Mouse (Mus musculus) kidney, postnatal 14 days (tissue): ENCODE data around the gene Cxcl14.

Source experiments
- DNase-seq: peaks from one replicate; pipeline ENCODE4 v3.0.0; 2022; ENCODE audit warnings: mixed read lengths

Cxcl14 gene

GRCm38 (mm10) chr13:56295943-56296658 is at the start of gene Cxcl14:
Gene Cxcl14, minus strand, starts transcription at chr13:56296551.
- peak; percentile 68 for DNase-seq

DNA sequence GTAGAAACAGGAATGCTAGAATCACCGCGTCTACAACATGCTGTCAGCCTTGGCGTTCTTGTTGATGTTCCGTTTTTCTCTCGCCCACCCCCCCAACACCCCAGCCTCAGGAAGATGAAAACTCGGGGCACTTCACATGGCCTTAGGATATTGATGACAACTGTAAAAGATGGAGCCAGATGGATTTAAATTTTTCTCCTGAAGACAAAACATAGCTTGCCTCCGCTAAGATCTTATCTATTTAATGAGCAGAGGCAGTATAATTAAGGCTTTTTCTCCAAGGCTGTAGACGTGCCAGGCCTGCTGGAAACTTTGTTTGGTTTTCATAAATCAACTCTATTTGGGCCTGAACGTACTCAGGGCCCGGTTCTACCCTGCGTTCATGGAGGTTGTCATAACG is 48.0 kb upstream of the Cxcl14 start:
- no peak for DNase-seq

DNA sequence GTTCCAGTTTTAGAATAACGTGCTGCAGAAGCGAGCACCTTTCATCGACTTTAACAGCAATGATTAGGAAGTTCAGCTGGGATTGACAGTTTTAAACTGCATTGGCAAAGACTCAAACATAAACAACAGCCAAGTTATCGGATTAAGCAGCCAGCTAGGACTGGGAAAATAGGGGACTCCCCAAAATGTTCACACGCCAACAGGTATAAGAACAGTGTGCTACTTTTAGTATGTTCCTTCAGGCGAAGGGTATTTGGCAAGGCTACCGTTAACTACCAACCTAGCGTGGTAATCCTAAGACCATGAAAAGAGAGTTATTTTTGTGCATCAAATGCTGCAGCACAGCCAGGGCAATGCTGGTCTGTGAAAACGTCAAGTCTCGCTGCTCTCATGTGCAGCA is 46.1 kb upstream of the Cxcl14 start:
- DNase-seq = no peak

DNA sequence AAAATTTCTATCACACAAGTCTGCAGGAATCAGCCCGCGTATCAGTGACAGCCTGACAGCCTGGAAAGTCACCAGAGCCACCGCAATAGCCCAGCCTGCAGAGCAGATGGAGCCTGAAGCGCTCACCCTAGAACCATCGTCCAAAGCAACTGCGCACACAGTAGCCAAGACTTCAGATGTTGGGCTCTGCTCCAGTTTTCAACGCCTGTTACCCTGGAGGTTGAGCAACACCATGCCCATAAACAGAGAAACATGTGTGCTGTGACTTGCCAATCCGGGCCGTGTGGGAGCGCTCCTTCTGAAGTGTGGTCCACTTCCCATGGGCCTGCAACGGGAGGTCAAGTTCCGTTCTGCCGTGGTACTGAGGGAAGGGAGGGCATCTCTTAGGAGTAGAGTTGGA is 44.2 kb upstream of the Cxcl14 start:
- no peak for DNase-seq

- no peak for DNase-seq
Observed at GRCm38 (mm10) chr13:56339816-56340215, 43.5 kb upstream of the Cxcl14 start.

DNA sequence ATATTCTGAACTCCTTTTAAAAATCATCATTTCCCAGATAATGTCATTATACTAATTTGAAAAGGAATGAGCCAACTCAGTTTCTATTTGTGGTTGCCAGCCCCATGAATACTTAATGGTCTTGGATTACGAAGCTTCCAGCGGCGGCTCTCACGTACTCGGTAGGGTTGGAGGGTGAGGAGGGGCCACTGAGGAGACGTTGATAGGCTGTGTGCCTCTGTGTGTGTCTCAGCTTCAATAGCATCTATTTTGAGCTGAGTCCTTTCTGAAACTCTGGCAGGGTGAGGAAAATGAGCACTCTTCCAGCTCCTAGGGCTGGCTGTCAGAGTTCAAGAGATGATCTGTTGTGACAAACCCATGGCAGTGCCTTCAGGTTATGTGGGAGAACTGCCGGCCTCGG is 40.6 kb upstream of the Cxcl14 start:
- no peak for DNase-seq

GRCm38 (mm10) chr13:56334802-56335690 is 38.7 kb upstream of the Cxcl14 start:
- DNase-seq = no peak

- DNase-seq = no peak
Observed at GRCm38 (mm10) chr13:56334236-56334635, 37.9 kb upstream of the Cxcl14 start.

DNA sequence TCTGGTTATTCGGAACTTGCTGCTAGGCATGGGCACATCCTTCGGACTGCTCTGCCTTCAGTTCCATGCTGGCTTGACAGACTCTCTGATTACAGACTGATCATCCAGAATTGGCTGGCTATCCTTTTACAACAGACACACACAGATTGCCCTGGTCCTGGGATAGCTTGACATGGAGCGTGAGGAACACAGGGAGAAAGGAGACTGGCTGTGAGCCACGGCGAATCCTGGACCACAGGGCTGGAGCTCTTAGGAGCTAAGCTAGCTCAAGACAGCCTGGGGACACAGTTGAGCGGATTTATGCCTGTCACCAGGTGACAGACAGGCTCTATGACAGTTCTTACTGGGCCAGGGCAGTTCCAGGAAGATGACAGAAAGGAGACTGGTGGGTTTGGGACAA is 36.0 kb upstream of the Cxcl14 start:
- no peak for DNase-seq

GRCm38 (mm10) chr13:56330603-56331455 is 34.5 kb upstream of the Cxcl14 start:
- no peak for DNase-seq

GRCm38 (mm10) chr13:56329769-56330168 is 33.4 kb upstream of the Cxcl14 start:
- no peak for DNase-seq

DNA sequence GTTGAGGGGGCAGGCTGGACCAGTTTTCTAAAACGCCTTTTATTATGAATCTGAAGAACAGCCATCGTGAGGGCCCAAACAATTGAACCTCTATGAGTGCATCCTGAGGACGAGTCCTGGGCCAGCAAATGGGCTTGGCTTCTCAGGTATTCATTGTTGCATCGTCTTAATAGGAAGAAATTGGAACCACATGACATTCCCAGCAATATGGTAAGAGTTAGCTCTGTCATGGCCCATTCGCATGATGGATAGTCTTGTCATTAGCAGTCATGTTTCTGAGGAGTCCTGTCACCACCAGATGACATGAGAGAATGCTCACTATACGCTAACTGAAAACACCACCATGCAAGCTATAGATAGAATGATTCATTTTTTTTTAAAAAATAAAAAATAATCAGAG is 32.8 kb upstream of the Cxcl14 start:
- no peak for DNase-seq

GRCm38 (mm10) chr13:56327779-56328178 is 31.4 kb upstream of the Cxcl14 start:
- DNase-seq = no peak

GRCm38 (mm10) chr13:56321635-56322034 is 25.3 kb upstream of the Cxcl14 start:
- DNase-seq = no peak

DNA sequence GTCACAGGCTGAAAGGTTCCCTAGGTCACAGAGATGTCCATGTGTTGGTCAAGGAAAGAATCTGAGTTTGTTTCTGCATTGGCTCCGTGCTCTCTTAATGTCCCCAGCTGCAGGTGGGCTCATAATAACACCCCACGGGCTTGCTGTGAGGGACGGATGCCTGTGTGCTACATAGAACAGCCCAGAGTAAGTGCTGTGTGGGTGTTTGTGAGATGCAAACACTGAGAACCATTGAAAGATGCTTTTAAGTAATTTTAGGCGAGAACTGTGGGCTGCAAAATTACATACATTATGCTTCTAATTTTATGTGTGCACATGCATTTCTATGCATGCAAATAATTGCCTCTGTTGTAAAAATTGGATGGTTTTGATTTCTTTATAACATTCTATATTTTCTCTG is 20.6 kb upstream of the Cxcl14 start:
- no peak for DNase-seq

GRCm38 (mm10) chr13:56315201-56315600 is 18.9 kb upstream of the Cxcl14 start:
- no peak for DNase-seq

GRCm38 (mm10) chr13:56305058-56305457 is 8.7 kb upstream of the Cxcl14 start:
- DNase-seq = no peak

GRCm38 (mm10) chr13:56304453-56304852 is 8.1 kb upstream of the Cxcl14 start:
- no peak for DNase-seq

DNA sequence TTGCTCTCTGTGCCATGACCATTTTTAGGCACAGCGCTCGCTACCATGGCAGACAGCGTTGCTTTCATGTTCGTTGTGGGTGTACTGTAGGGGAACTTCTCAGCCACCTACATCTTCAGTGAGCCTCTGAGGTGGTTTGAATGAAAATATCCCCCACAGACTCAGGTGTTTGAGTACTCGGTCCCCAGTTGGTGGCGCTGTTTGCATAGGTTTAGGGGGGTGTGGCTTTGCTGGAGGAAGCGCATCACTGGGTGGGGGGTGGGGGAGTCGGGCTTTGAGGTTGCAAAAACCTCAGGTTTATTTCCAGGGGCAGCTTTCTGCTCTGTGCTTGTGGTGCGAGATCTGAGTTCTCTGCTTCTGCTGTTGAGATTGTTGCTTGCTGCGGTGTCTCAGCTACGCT is 3.0 kb upstream of the Cxcl14 start:
- DNase-seq = no peak

- DNase-seq = no peak
Observed at GRCm38 (mm10) chr13:56296659-56297020, 289 bp upstream of the Cxcl14 start.

DNA sequence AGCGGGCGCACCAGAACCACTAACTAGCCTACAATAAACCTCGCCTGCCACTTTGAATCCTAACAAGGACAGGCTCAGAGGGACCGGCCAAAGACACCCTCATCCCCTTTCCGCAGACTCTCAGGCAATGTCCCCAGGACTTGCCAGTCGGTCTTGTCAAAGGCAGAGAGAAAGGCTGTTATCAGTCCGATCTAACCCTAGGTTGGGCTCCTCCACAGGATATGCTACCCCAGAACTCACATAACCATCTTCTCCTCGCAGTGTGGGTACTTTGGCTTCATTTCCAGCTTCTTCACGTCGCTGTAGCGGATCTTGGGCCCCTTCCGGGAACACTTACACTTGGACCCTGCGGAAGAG is 787 bp downstream of the Cxcl14 start:
- no peak for DNase-seq

GRCm38 (mm10) chr13:56294908-56295307 is 1.4 kb downstream of the Cxcl14 start:
- DNase-seq = no peak

DNA sequence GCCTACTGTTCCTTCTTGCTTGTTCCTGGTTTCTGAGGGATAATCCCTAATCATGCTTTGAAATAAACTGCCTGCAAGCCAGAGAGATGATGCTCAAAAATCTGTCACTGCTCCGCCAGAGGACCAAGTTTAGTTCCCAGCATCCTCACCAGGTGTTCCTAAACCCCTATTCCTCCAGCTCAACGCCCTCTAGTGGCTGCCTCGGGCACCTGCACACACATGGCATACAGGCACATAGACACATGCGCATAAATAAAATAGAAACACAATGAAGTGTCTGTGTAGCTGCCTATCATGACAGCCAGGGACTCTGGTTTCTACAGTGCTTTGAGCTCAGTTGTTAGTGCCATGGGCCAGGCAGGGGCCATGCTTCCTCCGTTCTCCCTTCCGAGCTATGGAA is 6.4 kb downstream of the Cxcl14 start:
- no peak for DNase-seq
